Mouse (Mus musculus): ENCODE results near the gene Serpinf2. TPM values are rescaled to one million over a fixed set of nuclear protein-coding genes. Genes with fewer than 3 reads are reported as not detected.

Serpinf2 gene
- polyA plus RNA-seq, 1 experiment from 2014 or later = 20.4 TPM

GRCm38 (mm10) chr11:75422013-75422792 lies 17.2 kb downstream of the Serpinf2 start, which contains the start of gene Serpinf1:
Serpinf1 (minus strand) TSS chr11:75422701.
- no peaks in the 10 kb centered on the region for H3K27me3 ChIP-seq (replicated peaks)
- H3K27ac ChIP-seq = no peak within 1 kb of the TSS
- WGBS = 36% methylated on average over 10 of the region's 10 CpGs
- no peaks in the 10 kb centered on the region for H3K36me3 ChIP-seq
- ATAC-seq = peak; percentile 35
- peak within 1 kb of the TSS; percentile 31 for H3K4me3 ChIP-seq (replicated peaks)
- H3K9me3 ChIP-seq = no peaks in the 10 kb centered on the region
- peaks cover 10% of the 10 kb centered on the region; the same call in 1 of the 2 replicates for H3K4me1 ChIP-seq (replicated peaks)
- H3K4me2 ChIP-seq (replicated peaks) = peak within 1 kb of the TSS; percentile 49
- peak within 1 kb of the TSS; percentile 39; the same call in 1 of the 2 replicates for H3K9ac ChIP-seq

GRCm38 (mm10) chr11:75421375-75422012 lies 17.9 kb downstream of the Serpinf2 start:
- Histone ChIP-seq H3K9me3 (no peaks in the 10 kb centered on the region), H3K4me1 (replicated peaks) (peaks cover 10% of the 10 kb centered on the region; the same call in 1 of the 2 replicates), H3K9ac (peak overlapping the region; percentile 39; the same call in 1 of the 2 replicates), H3K4me3 (replicated peaks) (no peak overlapping the region), H3K36me3 (no peaks in the 10 kb centered on the region), H3K4me2 (replicated peaks) (peak overlapping the region; percentile 49), H3K27ac (no peak overlapping the region), H3K27me3 (replicated peaks) (no peaks in the 10 kb centered on the region)
- WGBS = 49% methylated on average over 6 of the region's 6 CpGs
- peak; percentile 23; the same call in 1 of the 2 replicates for ATAC-seq

- Histone ChIP-seq H3K4me2 (replicated peaks) (no peak overlapping the region), H3K36me3 (no peaks in the 10 kb centered on the region), H3K27ac (no peak overlapping the region), H3K9me3 (no peaks in the 10 kb centered on the region), H3K27me3 (replicated peaks) (no peaks in the 10 kb centered on the region), H3K4me1 (replicated peaks) (peaks cover 10% of the 10 kb centered on the region; the same call in 1 of the 2 replicates), H3K9ac (no peak overlapping the region), H3K4me3 (replicated peaks) (no peak overlapping the region)
- 64% methylated on average over 5 of the region's 5 CpGs for WGBS
- no peak for ATAC-seq
Observed at GRCm38 (mm10) chr11:75420810-75421374, 18.5 kb downstream of the Serpinf2 start.

- Histone ChIP-seq H3K4me3 (replicated peaks) (no peak overlapping the region), H3K27ac (no peak overlapping the region), H3K9ac (no peak overlapping the region), H3K36me3 (no peaks in the 10 kb centered on the region), H3K4me2 (replicated peaks) (no peak overlapping the region), H3K27me3 (replicated peaks) (no peaks in the 10 kb centered on the region), H3K9me3 (no peaks in the 10 kb centered on the region), H3K4me1 (replicated peaks) (peaks cover 13% of the 10 kb centered on the region; the same call in 1 of the 2 replicates)
- 78% methylated on average over 7 of the region's 7 CpGs for WGBS
- ATAC-seq = no peak
Observed at GRCm38 (mm10) chr11:75420037-75420436, 19.4 kb downstream of the Serpinf2 start.

GRCm38 (mm10) chr11:75415994-75416393 lies 23.4 kb downstream of the Serpinf2 start:
- Histone ChIP-seq H3K9ac (no peak overlapping the region), H3K4me2 (replicated peaks) (no peak overlapping the region), H3K27ac (no peak overlapping the region), H3K4me1 (replicated peaks) (0 out of 2 replicates have a peak, but pooled peaks cover 4% of the 10 kb centered on the region), H3K36me3 (no peaks in the 10 kb centered on the region), H3K27me3 (replicated peaks) (no peaks in the 10 kb centered on the region), H3K9me3 (no peaks in the 10 kb centered on the region), H3K4me3 (replicated peaks) (no peak overlapping the region)
- 84% methylated on average over 13 of the region's 13 CpGs for WGBS
- no peak for ATAC-seq

- no peaks in the 10 kb centered on the region for H3K27me3 ChIP-seq (replicated peaks)
- H3K9ac ChIP-seq = no peak overlapping the region
- no peaks in the 10 kb centered on the region for H3K36me3 ChIP-seq
- H3K4me2 ChIP-seq (replicated peaks) = no peak overlapping the region
- ATAC-seq = no peak
- H3K27ac ChIP-seq = no peak overlapping the region
- WGBS = 39% methylated on average over 7 of the region's 7 CpGs
- H3K9me3 ChIP-seq = no peaks in the 10 kb centered on the region
- H3K4me1 ChIP-seq (replicated peaks) = 0 out of 2 replicates have a peak, but pooled peaks cover 4% of the 10 kb centered on the region
- H3K4me3 ChIP-seq (replicated peaks) = no peak overlapping the region
Observed at GRCm38 (mm10) chr11:75415096-75415495, 24.3 kb downstream of the Serpinf2 start.

GRCm38 (mm10) chr11:75410591-75410990 lies 28.8 kb downstream of the Serpinf2 start:
- no peak overlapping the region for H3K27ac ChIP-seq
- no peaks in the 10 kb centered on the region for H3K36me3 ChIP-seq
- H3K4me1 ChIP-seq (replicated peaks) = 0 out of 2 replicates have a peak, but pooled peaks cover 4% of the 10 kb centered on the region
- no peak overlapping the region for H3K9ac ChIP-seq
- no peak for ATAC-seq
- no peaks in the 10 kb centered on the region for H3K27me3 ChIP-seq (replicated peaks)
- H3K4me2 ChIP-seq (replicated peaks) = no peak overlapping the region
- no peaks in the 10 kb centered on the region for H3K9me3 ChIP-seq
- WGBS = 88% methylated on average over 7 of the region's 7 CpGs
- H3K4me3 ChIP-seq (replicated peaks) = no peak overlapping the region

- Histone ChIP-seq H3K9ac (no peak overlapping the region), H3K4me3 (replicated peaks) (no peak overlapping the region), H3K27ac (no peak overlapping the region), H3K4me2 (replicated peaks) (no peak overlapping the region), H3K36me3 (no peaks in the 10 kb centered on the region), H3K4me1 (replicated peaks) (no peaks in the 10 kb centered on the region), H3K27me3 (replicated peaks) (no peaks in the 10 kb centered on the region), H3K9me3 (no peaks in the 10 kb centered on the region)
- WGBS = 69% methylated on average over 17 of the region's 17 CpGs
- no peak for ATAC-seq
Observed at GRCm38 (mm10) chr11:75409679-75410575, 29.5 kb downstream of the Serpinf2 start.

- H3K4me3 ChIP-seq (replicated peaks) = no peak overlapping the region
Observed at GRCm38 (mm10) chr11:75406865-75407264, 32.5 kb downstream of the Serpinf2 start.

GRCm38 (mm10) chr11:75406104-75406503 lies 33.3 kb downstream of the Serpinf2 start:
- 80% methylated on average over 4 of the region's 4 CpGs for WGBS
- Histone ChIP-seq H3K4me3 (replicated peaks) (no peak overlapping the region), H3K27ac (no peak overlapping the region), H3K4me1 (replicated peaks) (0 out of 2 replicates have a peak, but pooled peaks cover 2% of the 10 kb centered on the region), H3K9ac (no peak overlapping the region), H3K4me2 (replicated peaks) (no peak overlapping the region), H3K9me3 (no peaks in the 10 kb centered on the region), H3K36me3 (no peaks in the 10 kb centered on the region), H3K27me3 (replicated peaks) (no peaks in the 10 kb centered on the region)
- ATAC-seq = no peak

More at GRCm38 (mm10) chr11:75406865-75407264, 32.5 kb downstream of the Serpinf2 start:
- H3K4me1 ChIP-seq (replicated peaks) = 0 out of 2 replicates have a peak, but pooled peaks cover 2% of the 10 kb centered on the region
- WGBS = 54% methylated on average over 3 of the region's 3 CpGs
- no peaks in the 10 kb centered on the region for H3K36me3 ChIP-seq
- H3K27me3 ChIP-seq (replicated peaks) = no peaks in the 10 kb centered on the region
- no peaks in the 10 kb centered on the region for H3K9me3 ChIP-seq
- no peak overlapping the region for H3K4me2 ChIP-seq (replicated peaks)
- no peak for ATAC-seq
- no peak overlapping the region for H3K27ac ChIP-seq
- H3K9ac ChIP-seq = no peak overlapping the region

GRCm38 (mm10) chr11:75404801-75405200 lies 34.6 kb downstream of the Serpinf2 start:
- ATAC-seq = no peak
- 91% methylated on average over 6 of the region's 6 CpGs for WGBS
- Histone ChIP-seq H3K27ac (no peak overlapping the region), H3K4me2 (replicated peaks) (no peak overlapping the region), H3K27me3 (replicated peaks) (no peaks in the 10 kb centered on the region), H3K4me1 (replicated peaks) (0 out of 2 replicates have a peak, but pooled peaks cover 2% of the 10 kb centered on the region), H3K9ac (no peak overlapping the region), H3K4me3 (replicated peaks) (no peak overlapping the region), H3K9me3 (no peaks in the 10 kb centered on the region), H3K36me3 (no peaks in the 10 kb centered on the region)
